Mouse (Mus musculus) urinary bladder, postnatal 25 days (tissue): ENCODE measurements around the gene Olfr651.
"Not testable (repeated sequence)": the region's sequence is repeated elsewhere in the genome, so short reads cannot be mapped to it uniquely, and the experiment has no call there.

Experiments used
- DNase-seq: peaks from one replicate; pipeline ENCODE4 v3.0.0; 2022; ENCODE audit warnings: low spot score

Gene Olfr651

GRCm38 (mm10) chr7:104549833-104550232 is at the start of gene Olfr651:
Olfr651 (plus strand) TSS chr7:104550133.
- DNase-seq = no peak

GRCm38 (mm10) chr7:104501186-104501585 is 48.7 kb upstream of the Olfr651 start:
- not testable (repeated sequence) for DNase-seq

GRCm38 (mm10) chr7:104501589-104502371 is 48.2 kb upstream of the Olfr651 start:
- DNase-seq = no peak

GRCm38 (mm10) chr7:104507421-104508065 is 42.4 kb upstream of the Olfr651 start, which contains the start of gene Trim30d:
Trim30d (minus strand) TSS chr7:104507849.
- not testable (repeated sequence) for DNase-seq

- no peak for DNase-seq
These were observed 2.8 kb downstream of the Olfr651 start for GRCm38 (mm10) chr7:104552700-104553099.

- no peak for DNase-seq
These were observed 10.7 kb downstream of the Olfr651 start, which contains the start of gene Olfr652 for GRCm38 (mm10) chr7:104560601-104561000. Olfr652 (plus strand) TSS chr7:104560901.

GRCm38 (mm10) chr7:104577014-104577413 is 27.1 kb downstream of the Olfr651 start, which contains the start of gene Olfr653:
Olfr653 (plus strand) TSS chr7:104577314.
- DNase-seq = no peak

- no peak for DNase-seq
These were observed 30.9 kb downstream of the Olfr651 start for GRCm38 (mm10) chr7:104580846-104581245.

- no peak for DNase-seq
These were observed 31.5 kb downstream of the Olfr651 start for GRCm38 (mm10) chr7:104581429-104581828.

- DNase-seq = no peak
These were observed 36.8 kb downstream of the Olfr651 start, which contains the start of gene Olfr654 for GRCm38 (mm10) chr7:104586725-104587124. Olfr654 (plus strand) TSS chr7:104587025.

GRCm38 (mm10) chr7:104588274-104588673 is 38.3 kb downstream of the Olfr651 start:
- DNase-seq = no peak

GRCm38 (mm10) chr7:104601679-104602078 is 51.7 kb downstream of the Olfr651 start, which contains the start of gene Olfr655:
Olfr655 (minus strand) TSS chr7:104601779.
- DNase-seq = no peak

GRCm38 (mm10) chr7:104603173-104603572 is 53.2 kb downstream of the Olfr651 start:
- peak; percentile 7 for DNase-seq
